Mouse (Mus musculus) MEL (cell line): ENCODE measurements around the gene Cep72. TPM values are rescaled to one million over a fixed set of nuclear protein-coding genes. Genes with fewer than 3 reads are reported as not detected.

Source experiments
- DNase-seq: peaks from one replicate; pipeline ENCODE4 v3.0.0; 2011; ENCODE audit warnings: low read depth, low spot score
- H3K27ac ChIP-seq: 2 replicates; pipeline ENCODE4 v1.5.1; 2012; ENCODE audit warnings: low read depth, mild to moderate bottlenecking, control low read depth, low read length, moderate library complexity; ENCODE audit not compliant: control insufficient read depth
- H3K27me3 ChIP-seq, 2 experiments: fragments of 150-350 bp in 1 of 2; sonication (generic) in 1 of 2; 2 replicates each; pipeline ENCODE4 v1.6.1; 2012; ENCODE audit warnings: low read length in 2 of 2, mild to moderate bottlenecking in 2 of 2, improper control_type of control experiment in 1 of 2, moderate library complexity in 1 of 2; ENCODE audit not compliant: insufficient read depth in 2 of 2, control insufficient read depth in 1 of 2
- H3K36me3 ChIP-seq, 2 experiments: 2 replicates each; pipeline ENCODE4 v1.6.1; 2012 to 2014; ENCODE audit warnings: low read length in 2 of 2, improper control_type of control experiment in 1 of 2, inconsistent platforms in 1 of 2, mild to moderate bottlenecking in 1 of 2; ENCODE audit not compliant: insufficient read depth in 2 of 2, control insufficient read depth in 1 of 2
- H3K4me1 ChIP-seq, 2 experiments: fragments of 150-350 bp in 1 of 2; sonication (generic) in 1 of 2; 2 replicates each; pipeline ENCODE4 v1.6.1; 2012; ENCODE audit warnings: low read length in 2 of 2, improper control_type of control experiment in 1 of 2, mild to moderate bottlenecking in 1 of 2; ENCODE audit not compliant: insufficient read depth in 2 of 2, control insufficient read depth in 1 of 2
- H3K4me3 ChIP-seq, 2 experiments: fragments of 150-350 bp in 1 of 2; sonication (generic) in 1 of 2; 2 replicates each; pipeline ENCODE4 v1.5.1; 2012; ENCODE audit warnings: low read depth in 2 of 2, low read length in 2 of 2, mild to moderate bottlenecking in 2 of 2, moderate library complexity in 2 of 2, control low read depth in 1 of 2, improper control_type of control experiment in 1 of 2; ENCODE audit not compliant: control insufficient read depth in 1 of 2, insufficient read depth in 1 of 2
- H3K79me2 ChIP-seq: 2 replicates; pipeline ENCODE4 v1.6.1; 2012; ENCODE audit warnings: mild to moderate bottlenecking, low read length, moderate library complexity; ENCODE audit not compliant: control insufficient read depth, poor library complexity, insufficient read depth
- H3K9ac ChIP-seq: 2 replicates; pipeline ENCODE4 v1.6.1; 2012; ENCODE audit warnings: low read depth, mild to moderate bottlenecking, control low read depth, low read length, moderate library complexity; ENCODE audit not compliant: control insufficient read depth, poor library complexity, severe bottlenecking
- H3K9me3 ChIP-seq: fragments of 150-350 bp; sonication (generic); replicated peaks from 2 replicates; pipeline ENCODE4 v1.6.1; 2012; ENCODE audit warnings: mild to moderate bottlenecking, low read length, improper control_type of control experiment, moderate library complexity; ENCODE audit not compliant: insufficient read depth
- BHLHE40 ChIP-seq: IDR thresholded peaks from 2 replicates; pipeline ENCODE4 v1.6.1; 2012; ENCODE audit warnings: low read depth, mild to moderate bottlenecking, inconsistent platforms, low read length, improper control_type of control experiment, borderline replicate concordance
- CHD1 ChIP-seq: IDR thresholded peaks from 2 replicates; pipeline ENCODE4 v1.6.1; 2012; ENCODE audit warnings: low read depth, mild to moderate bottlenecking, inconsistent platforms, low read length, improper control_type of control experiment
- CHD2 ChIP-seq: IDR thresholded peaks from 2 replicates; pipeline ENCODE4 v1.6.1; 2011; ENCODE audit warnings: low read length, improper control_type of control experiment
- E2F4 ChIP-seq: IDR thresholded peaks from 2 replicates; pipeline ENCODE4 v1.6.1; 2011; ENCODE audit warnings: low read depth, low read length, improper control_type of control experiment, borderline replicate concordance
- ELF1 ChIP-seq: IDR thresholded peaks from 2 replicates; pipeline ENCODE4 v1.6.1; 2014; ENCODE audit warnings: low read depth, mild to moderate bottlenecking, inconsistent platforms, low read length, improper control_type of control experiment, moderate library complexity
- GATA1 ChIP-seq: IDR thresholded peaks from 2 replicates; pipeline ENCODE4 v1.6.1; 2011; ENCODE audit warnings: low read depth, low read length, improper control_type of control experiment
- HCFC1 ChIP-seq: IDR thresholded peaks from 2 replicates; pipeline ENCODE4 v1.6.1; 2012; ENCODE audit warnings: low read depth, mild to moderate bottlenecking, inconsistent platforms, low read length, improper control_type of control experiment, moderate library complexity
- MAX ChIP-seq: IDR thresholded peaks from 2 replicates; pipeline ENCODE4 v1.6.1; 2011; ENCODE audit warnings: low read length, improper control_type of control experiment
- MEF2A ChIP-seq: IDR thresholded peaks from 2 replicates; pipeline ENCODE4 v1.6.1; 2014; ENCODE audit warnings: low read depth, mild to moderate bottlenecking, inconsistent platforms, low read length, improper control_type of control experiment; ENCODE audit not compliant: poor library complexity, insufficient replicate concordance, severe bottlenecking; ENCODE audit errors: extremely low read depth
- MXI1 ChIP-seq: IDR thresholded peaks from 2 replicates; pipeline ENCODE4 v1.6.1; 2011; ENCODE audit warnings: mild to moderate bottlenecking, low read depth, low read length, improper control_type of control experiment
- MYC ChIP-seq: IDR thresholded peaks from 2 replicates; pipeline ENCODE4 v1.6.1; 2011; ENCODE audit warnings: low read depth, mild to moderate bottlenecking, low read length, improper control_type of control experiment, moderate library complexity
- NRF1 ChIP-seq: IDR thresholded peaks from 2 replicates; pipeline ENCODE4 v1.6.1; 2014; ENCODE audit warnings: low read depth, mild to moderate bottlenecking, inconsistent platforms, low read length, improper control_type of control experiment, moderate library complexity; ENCODE audit not compliant: poor library complexity, insufficient read depth, severe bottlenecking
- POLR2A ChIP-seq, 2 experiments: IDR thresholded peaks; 2 replicates each; pipeline ENCODE4 v1.6.1; 2011 to 2012; ENCODE audit warnings: low read length in 2 of 2, mild to moderate bottlenecking in 2 of 2, control low read depth in 1 of 2, improper control_type of control experiment in 1 of 2, low read depth in 1 of 2, moderate library complexity in 1 of 2; ENCODE audit not compliant: control insufficient read depth in 1 of 2, insufficient read depth in 1 of 2, poor library complexity in 1 of 2
- POLR2AphosphoS2 ChIP-seq: IDR thresholded peaks from 2 replicates; pipeline ENCODE4 v1.6.1; 2011; ENCODE audit warnings: low read length, improper control_type of control experiment
- POLR2AphosphoS5 ChIP-seq: IDR thresholded peaks from 2 replicates; pipeline ENCODE4 v1.6.1; 2012; ENCODE audit warnings: low read depth, borderline replicate concordance, mild to moderate bottlenecking, inconsistent platforms, low read length, moderate library complexity, mixed read lengths
- SIN3A ChIP-seq: IDR thresholded peaks from 2 replicates; pipeline ENCODE4 v1.6.1; 2012; ENCODE audit warnings: low read length, improper control_type of control experiment, inconsistent platforms
- SMC3 ChIP-seq: IDR thresholded peaks from 2 replicates; pipeline ENCODE4 v1.6.1; 2011; ENCODE audit warnings: low read depth, low read length, improper control_type of control experiment
- TAL1 ChIP-seq: IDR thresholded peaks from 2 replicates; pipeline ENCODE4 v1.6.1; 2012; ENCODE audit warnings: mild to moderate bottlenecking, inconsistent platforms, low read length, moderate library complexity, mixed read lengths
- TCF12 ChIP-seq: IDR thresholded peaks from 2 replicates; pipeline ENCODE4 v1.6.1; 2014; ENCODE audit warnings: low read depth, mild to moderate bottlenecking, inconsistent platforms, low read length, improper control_type of control experiment, moderate library complexity
- USF1 ChIP-seq: IDR thresholded peaks from 2 replicates; pipeline ENCODE4 v1.6.1; 2014; ENCODE audit warnings: low read depth, mild to moderate bottlenecking, inconsistent platforms, low read length, improper control_type of control experiment, moderate library complexity
- ZC3H11A ChIP-seq: IDR thresholded peaks from 2 replicates; pipeline ENCODE4 v1.6.1; 2012; ENCODE audit warnings: low read depth, mild to moderate bottlenecking, inconsistent platforms, low read length, improper control_type of control experiment
- ZMIZ1 ChIP-seq: IDR thresholded peaks from 2 replicates; pipeline ENCODE4 v1.6.1; 2012; ENCODE audit warnings: low read depth, mild to moderate bottlenecking, inconsistent platforms, low read length, improper control_type of control experiment, moderate library complexity
- polyA plus RNA-seq, 2 experiments: library from polyadenylated mRNA; stranded (reverse) in 1 of 2; unstranded in 1 of 2; fragments of >175 nt in 1 of 2; fragments of >200 nt in 1 of 2; gene quantifications; 2 replicates each; pipeline versions ENCODE4 v1.2.1 to v1.2.4; 2012; ENCODE audit warnings: low replicate concordance in 2 of 2, low read depth in 1 of 2; ENCODE audit not compliant: insufficient read length in 2 of 2, insufficient read depth in 1 of 2, missing spikeins in 1 of 2
- total RNA-seq: library from RNA; depleted of rRNA; stranded (reverse); fragments of 300-350 nt; gene quantifications from 2 replicates; pipeline ENCODE4 v1.2.3, GENCODE M21; 2012

Cep72 gene
- total and polyA plus RNA-seq, 3 experiments = 2.2 to 7.0 TPM; not detected in 1

GRCm38 (mm10) chr13:74102108-74102830, 40.2 kb upstream of the Cep72 start:
- no peaks in the 10 kb centered on the region for H3K79me2 ChIP-seq

GRCm38 (mm10) chr13:74098913-74099312, 36.8 kb upstream of the Cep72 start:
- H3K4me1 ChIP-seq = no peaks in the 10 kb centered on the region
- no peak for TF ChIP-seq TAL1
- no peak for TF ChIP-seq TCF12
- no peak for TF ChIP-seq ELF1
- TF ChIP-seq E2F4 = no peak
- no peak for TF ChIP-seq SMC3
- TF ChIP-seq POLR2AphosphoS2 = no peak
- TF ChIP-seq GATA1 = no peak
- no peak for TF ChIP-seq MAX
- TF ChIP-seq CHD2 = no peak
- no peak for TF ChIP-seq MEF2A
- no peak for TF ChIP-seq NRF1
- no peak for TF ChIP-seq USF1
- TF ChIP-seq HCFC1 = no peak
- TF ChIP-seq MYC = no peak
- no peak for TF ChIP-seq SIN3A
- no peak for TF ChIP-seq ZC3H11A
- peaks cover 4 to 7% of the 10 kb centered on the region in 2 experiments for H3K27me3 ChIP-seq
- H3K4me3 ChIP-seq = no peak overlapping the region
- no peaks in the 10 kb centered on the region for H3K36me3 ChIP-seq
- no peak overlapping the region for H3K27ac ChIP-seq
- H3K79me2 ChIP-seq = no peaks in the 10 kb centered on the region
- no peak for DNase-seq
- H3K9me3 ChIP-seq = no peaks in the 10 kb centered on the region
- no peak overlapping the region for H3K9ac ChIP-seq

More at GRCm38 (mm10) chr13:74102108-74102830, 40.2 kb upstream of the Cep72 start:
- H3K4me1 ChIP-seq = no peaks in the 10 kb centered on the region
- H3K4me3 ChIP-seq = no peak overlapping the region
- DNase-seq = no peak
- no peak overlapping the region for H3K9ac ChIP-seq
- H3K27ac ChIP-seq = no peak overlapping the region
- no peaks in the 10 kb centered on the region for H3K36me3 ChIP-seq
- no peaks in the 10 kb centered on the region for H3K9me3 ChIP-seq
- H3K27me3 ChIP-seq = peaks cover 4 to 6% of the 10 kb centered on the region in 2 experiments
- TF ChIP-seq MYC (no peak), ZMIZ1 (no peak), TAL1 (no peak), BHLHE40 (no peak), POLR2AphosphoS5 (no peak), CHD1 (no peak), SIN3A (no peak), MXI1 (no peak), TCF12 (no peak), POLR2A (IDR thresholded peaks at IDR 0.05; ENCODE audit: control insufficient read depth in 1 of 2, insufficient read depth in 1 of 2, low read depth in 1 of 2, low read length in 2 of 2, poor library complexity in 1 of 2) (no peak)
